Mouse (Mus musculus) olfactory bulb, adult 2 months (tissue): ENCODE measurements around the gene Parp11.

Experiments used
- CTCF ChIP-seq: fragments of 200-500 bp; IDR thresholded peaks from 2 replicates; pipeline ENCODE4 v1.5.1; 2012; ENCODE audit warnings: low read depth, mild to moderate bottlenecking, low read length, moderate library complexity; ENCODE audit not compliant: insufficient read depth
- POLR2A ChIP-seq: fragments of 200-500 bp; IDR thresholded peaks from 2 replicates; pipeline ENCODE4 v1.6.1; 2012; ENCODE audit warnings: mild to moderate bottlenecking, low read depth, low read length, moderate library complexity; ENCODE audit not compliant: insufficient read depth

GRCm38 (mm10) chr6:127464523-127464922, 17.9 kb downstream of the Parp11 start:
- TF ChIP-seq CTCF (no peak), POLR2A (no peak)
